ENCODE assay signal across 8 mouse cellular contexts in the genomic region with DNA sequence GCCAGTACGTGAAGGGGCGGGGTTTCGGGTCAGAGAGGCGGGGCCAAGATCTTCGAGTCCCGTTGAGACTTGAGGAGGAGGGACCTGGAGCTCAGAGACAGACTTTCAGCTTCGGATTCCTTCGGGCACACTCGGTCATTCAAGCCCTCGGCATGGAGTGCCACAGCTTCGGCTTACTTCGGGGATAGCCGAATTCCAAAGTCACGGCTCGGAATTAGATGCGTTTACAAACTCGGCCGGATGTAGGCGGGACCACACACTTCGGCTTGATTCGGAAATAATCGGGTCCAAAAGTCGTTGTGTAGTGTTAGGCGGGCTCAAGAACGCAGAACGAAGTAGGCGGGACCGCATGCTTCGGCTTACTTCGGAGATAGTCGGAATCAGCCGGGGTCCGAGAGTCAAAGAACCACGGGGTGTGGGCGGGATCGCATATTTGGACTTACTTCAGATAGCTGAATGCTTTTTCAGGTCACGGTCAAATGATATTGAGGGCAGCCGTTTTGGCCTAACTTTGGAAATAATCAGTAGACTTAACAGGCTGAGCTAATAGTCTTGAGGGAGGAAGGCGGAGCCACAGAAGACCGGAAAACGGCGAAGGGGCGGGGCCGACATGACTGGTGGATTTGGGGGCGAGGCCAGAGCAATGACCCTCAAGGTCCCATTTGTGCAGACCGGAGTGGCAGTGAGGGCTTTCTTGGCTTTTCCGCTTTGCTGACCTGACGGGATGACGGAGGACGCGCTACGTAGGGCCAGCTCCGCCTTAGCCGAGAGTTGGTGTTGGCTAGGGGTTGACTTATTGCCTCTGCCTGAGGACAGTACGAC. TPM values are rescaled to one million over a fixed set of nuclear protein-coding genes. Genes with fewer than 3 reads are reported as not detected.
A peak's percentile ranks its signal among the peaks of the same experiment; 100 is the strongest.
DNase-seq lines count a peak whose midpoint lies in the region; ATAC-seq and TF ChIP-seq lines count a peak whose summit lies in the region.

A gene (minus strand): TSS at position 537 of the 822 bp plus-strand sequence.

- peak within 1 kb of the TSS; percentile 88 for H3K4me2 ChIP-seq in embryonic facial prominence, embryonic 14.5 days (ENCODE audit: low read depth, low read length)
- peak within 1 kb of the TSS; percentile 84 for H3K4me2 ChIP-seq in limb, embryonic 13.5 days (replicated peaks)
- peak within 1 kb of the TSS; percentile 86 for H3K4me2 ChIP-seq in midbrain, embryonic 16.5 days (ENCODE audit: low read length)

- H3K36me3 ChIP-seq in embryonic facial prominence, embryonic 14.5 days (ENCODE audit: control insufficient read depth, insufficient read depth, low read length): peaks cover 30% of the 10 kb centered on the region
- H3K36me3 ChIP-seq in heart, adult 2 months (ENCODE audit: control insufficient read depth, insufficient read depth, low read length): no peaks in the 10 kb centered on the region; the same call in 1 of the 2 replicates
- H3K36me3 ChIP-seq in limb, embryonic 13.5 days: peaks cover 47% of the 10 kb centered on the region
- peaks cover 17% of the 10 kb centered on the region for H3K36me3 ChIP-seq in midbrain, embryonic 16.5 days (ENCODE audit: control insufficient read depth, insufficient read depth, low read length)

- H3K27me3 ChIP-seq in embryonic facial prominence, embryonic 14.5 days (replicated peaks; ENCODE audit: control insufficient read depth, insufficient read depth, low read length): no peaks in the 10 kb centered on the region
- no peaks in the 10 kb centered on the region for H3K27me3 ChIP-seq in heart, adult 2 months (ENCODE audit: control insufficient read depth, insufficient read depth, low read length)
- H3K27me3 ChIP-seq in limb, embryonic 13.5 days: no peaks in the 10 kb centered on the region
- H3K27me3 ChIP-seq in midbrain, embryonic 16.5 days (ENCODE audit: control insufficient read depth, insufficient read depth, low read depth, low read length): no peaks in the 10 kb centered on the region

- TF ChIP-seq CTCF in heart, adult 2 months (IDR thresholded peaks at IDR 0.05): no peak

- TF ChIP-seq POLR2A in heart, adult 2 months (IDR thresholded peaks at IDR 0.05; ENCODE audit: insufficient read depth, low read depth, low read length): peak; percentile 97

- under 1% methylated on average over 54 of the region's 55 CpGs for WGBS in embryonic facial prominence, embryonic 14.5 days
- WGBS in heart, adult 2 months: under 1% methylated on average over 55 of the region's 55 CpGs
- under 1% methylated on average over 55 of the region's 55 CpGs for WGBS in limb, embryonic 13.5 days
- under 1% methylated on average over 55 of the region's 55 CpGs for WGBS in midbrain, embryonic 16.5 days

- intact Hi-C loops in heart, adult 2 months (cut with DNase I): loop anchor here (1.0 to 10.0 kb wide), 6 partner anchors 10 to 994 kb away; a partner anchor contains a TSS

- H3K27ac ChIP-seq in embryonic facial prominence, embryonic 14.5 days (replicated peaks; ENCODE audit: low read depth, low read length): peak within 1 kb of the TSS; percentile 97
- H3K27ac ChIP-seq in heart, adult 2 months: peak within 1 kb of the TSS; percentile 97
- H3K27ac ChIP-seq in limb, embryonic 13.5 days: peak within 1 kb of the TSS; percentile 97
- H3K27ac ChIP-seq in midbrain, embryonic 16.5 days (ENCODE audit: low read length): peak within 1 kb of the TSS; percentile 96

- H3K79me2 ChIP-seq in heart, adult 2 months (replicated peaks; ENCODE audit: control insufficient read depth, insufficient read depth, low read length): no peaks in the 10 kb centered on the region

- peak within 1 kb of the TSS; percentile 87 for H3K9ac ChIP-seq in embryonic facial prominence, embryonic 14.5 days (ENCODE audit: low read depth, low read length)
- H3K9ac ChIP-seq in heart, adult 2 months (ENCODE audit: low read depth, low read length): peak within 1 kb of the TSS; percentile 92
- H3K9ac ChIP-seq in limb, embryonic 13.5 days: peak within 1 kb of the TSS; percentile 94
- peak within 1 kb of the TSS; percentile 99 for H3K9ac ChIP-seq in midbrain, embryonic 16.5 days (ENCODE audit: low read depth, low read length)

- no peaks in the 10 kb centered on the region for H3K9me3 ChIP-seq in embryonic facial prominence, embryonic 14.5 days (ENCODE audit: control insufficient read depth, low read length)
- H3K9me3 ChIP-seq in limb, embryonic 13.5 days: no peaks in the 10 kb centered on the region
- H3K9me3 ChIP-seq in midbrain, embryonic 16.5 days (replicated peaks; ENCODE audit: control insufficient read depth, low read length, poor library complexity, severe bottlenecking): no peaks in the 10 kb centered on the region

- peaks cover 8% of the 10 kb centered on the region for H3K4me1 ChIP-seq in embryonic facial prominence, embryonic 14.5 days (ENCODE audit: control insufficient read depth, insufficient read depth, low read length)
- no peaks in the 10 kb centered on the region; the same call in 1 of the 2 replicates for H3K4me1 ChIP-seq in heart, adult 2 months (ENCODE audit: control insufficient read depth, insufficient read depth, low read length)
- peaks cover 27% of the 10 kb centered on the region for H3K4me1 ChIP-seq in limb, embryonic 13.5 days
- peaks cover 32% of the 10 kb centered on the region for H3K4me1 ChIP-seq in midbrain, embryonic 16.5 days (ENCODE audit: control insufficient read depth, insufficient read depth, low read length)

- peak; percentile 96 for DNase-seq in 3T3-L1 (ENCODE audit: low read depth, low spot score)
- DNase-seq in adrenal gland, postnatal 4 days (ENCODE audit: low spot score in 2 of 2): peak; percentile 85 to 92
- peak; percentile 99 for DNase-seq in embryonic facial prominence, embryonic 14.5 days (ENCODE audit: low spot score)
- DNase-seq in heart, adult 2 months: peak; percentile 94 to 96
- peak; percentile 99 for DNase-seq in kidney, adult 8-10 months
- DNase-seq in spleen, postnatal 10 days (ENCODE audit: low spot score in 2 of 2): peak; percentile 94 to 98

- ATAC-seq in embryonic facial prominence, embryonic 14.5 days (ENCODE audit: low read depth): peak; percentile 93
- ATAC-seq in limb, embryonic 13.5 days (ENCODE audit: low FRiP score, low read depth): peak; percentile 91
- ATAC-seq in midbrain, embryonic 16.5 days: peak; percentile 94

- peak within 1 kb of the TSS; percentile 74 for H3K4me3 ChIP-seq in embryonic facial prominence, embryonic 14.5 days (ENCODE audit: low read depth, low read length)
- H3K4me3 ChIP-seq in heart, adult 2 months: peak within 1 kb of the TSS; percentile 72
- peak within 1 kb of the TSS; percentile 84 for H3K4me3 ChIP-seq in limb, embryonic 13.5 days
- H3K4me3 ChIP-seq in midbrain, embryonic 16.5 days (ENCODE audit: low read depth, low read length): peak within 1 kb of the TSS; percentile 85

- 0 out of 2 replicates have a peak, but pooled peaks have one; percentile 4 for TF ChIP-seq EP300 in heart, adult 2 months (IDR thresholded peaks at IDR 0.05; ENCODE audit: insufficient read depth, low read depth, low read length)

RNA-seq across cellular contexts. Expression of the gene that starts here (rescaled TPM):
- total RNA-seq in adrenal gland, postnatal 4 days (2021): 10 to 100 TPM; 67.0 to 68.6 TPM
- polyA plus RNA-seq in embryonic facial prominence, embryonic 14.5 days (2014; fragmentation: Nextera tagmentation; extraction: Ambion mirVana): 44.5 and 45.6 TPM in 2 replicates
- 10 to 100 TPM; 19.2 to 19.7 TPM for total RNA-seq in heart, adult 2 months (2021)
- polyA plus RNA-seq in heart, adult 2 months (2012; rRNA removed): 24.9 and 25.0 TPM in 2 replicates
- 64.4 and 67.6 TPM in 2 replicates for polyA plus RNA-seq in limb, embryonic 13.5 days (2015; fragmentation: Nextera tagmentation; extraction: Ambion mirVana)
- 102 and 118 TPM in 2 replicates for polyA plus RNA-seq in midbrain, embryonic 16.5 days (2015; fragmentation: Nextera tagmentation; extraction: Ambion mirVana)

Comparison
In these comparisons a context has a peak if more than half of its experiments do, and no peak if none do; other contexts are left out.
1. Peak in every context shown above with its lines: DNase-seq, ATAC-seq, H3K4me3 ChIP-seq and H3K27ac ChIP-seq.